Mouse (Mus musculus) cerebellum, adult (tissue): ENCODE measurements around the gene Cmtr1.
"Not testable (repeated sequence)": the region's sequence is repeated elsewhere in the genome, so short reads cannot be mapped to it uniquely, and the experiment has no call there.

Source experiments
- ATAC-seq: cut with Nextera tagmentation; 2 replicates; pipeline ENCODE4 v1.9.2; 2017; ENCODE audit warnings: mild to moderate bottlenecking, moderate library complexity, mixed read lengths; ENCODE audit not compliant: insufficient number of reproducible peaks, low FRiP score, low TSS enrichment

Gene Cmtr1

DNA sequence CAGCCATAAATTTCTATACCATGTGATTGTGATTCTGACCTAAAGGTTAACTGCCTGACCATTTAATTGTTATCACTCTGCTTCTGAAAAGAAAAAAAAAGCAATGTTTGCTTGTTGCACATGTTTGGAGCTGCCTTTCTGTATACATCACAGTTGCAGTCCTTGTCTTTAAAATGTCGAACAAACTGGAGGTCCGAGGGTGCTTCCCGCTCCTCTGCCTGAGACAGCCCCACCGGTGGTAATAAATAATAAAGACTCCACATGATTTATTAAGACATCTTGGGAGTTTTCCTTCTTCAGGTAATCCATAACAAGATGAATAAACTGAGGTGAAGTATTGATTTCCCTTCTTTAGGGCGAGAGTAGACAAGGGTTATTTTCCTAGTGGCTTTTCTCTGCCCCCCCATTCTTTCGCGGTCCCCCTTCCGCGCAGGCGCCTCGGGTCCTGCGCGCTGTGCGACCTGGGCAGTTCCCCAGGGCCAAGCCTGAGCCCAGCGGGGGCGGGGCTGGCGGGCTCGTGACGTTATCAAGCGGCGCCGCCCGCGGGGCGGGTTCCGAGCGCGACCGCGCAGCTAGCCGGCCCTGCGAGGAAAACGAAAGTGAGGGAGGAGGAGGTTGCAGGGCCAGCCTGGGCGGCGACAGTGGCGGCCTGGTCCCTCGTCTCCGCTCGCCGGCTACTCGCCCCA lies at the start of gene Cmtr1:
Gene Cmtr1 (plus strand): TSS at position 520 of the 686 bp plus-strand sequence.
- ATAC-seq = peak; percentile 88

DNA sequence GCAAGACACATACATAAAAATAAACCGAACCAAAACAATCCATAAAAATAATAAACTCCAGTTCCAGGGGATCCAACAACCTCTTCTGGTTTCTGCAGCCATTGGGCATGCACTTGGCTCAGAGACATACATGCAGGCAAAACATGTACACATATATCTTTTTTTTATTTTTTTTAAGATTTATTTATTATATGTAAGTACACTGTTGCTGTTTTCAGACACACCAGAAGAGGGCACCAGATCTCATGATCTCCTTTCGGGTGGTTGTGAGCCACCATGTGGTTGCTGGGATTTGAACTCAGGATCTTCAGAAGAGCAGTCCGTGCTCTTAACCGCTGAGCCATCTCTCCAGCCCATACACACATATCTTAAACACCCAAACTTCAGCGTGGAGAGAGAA lies 46.9 kb upstream of the Cmtr1 start:
- not testable (repeated sequence) for ATAC-seq

DNA sequence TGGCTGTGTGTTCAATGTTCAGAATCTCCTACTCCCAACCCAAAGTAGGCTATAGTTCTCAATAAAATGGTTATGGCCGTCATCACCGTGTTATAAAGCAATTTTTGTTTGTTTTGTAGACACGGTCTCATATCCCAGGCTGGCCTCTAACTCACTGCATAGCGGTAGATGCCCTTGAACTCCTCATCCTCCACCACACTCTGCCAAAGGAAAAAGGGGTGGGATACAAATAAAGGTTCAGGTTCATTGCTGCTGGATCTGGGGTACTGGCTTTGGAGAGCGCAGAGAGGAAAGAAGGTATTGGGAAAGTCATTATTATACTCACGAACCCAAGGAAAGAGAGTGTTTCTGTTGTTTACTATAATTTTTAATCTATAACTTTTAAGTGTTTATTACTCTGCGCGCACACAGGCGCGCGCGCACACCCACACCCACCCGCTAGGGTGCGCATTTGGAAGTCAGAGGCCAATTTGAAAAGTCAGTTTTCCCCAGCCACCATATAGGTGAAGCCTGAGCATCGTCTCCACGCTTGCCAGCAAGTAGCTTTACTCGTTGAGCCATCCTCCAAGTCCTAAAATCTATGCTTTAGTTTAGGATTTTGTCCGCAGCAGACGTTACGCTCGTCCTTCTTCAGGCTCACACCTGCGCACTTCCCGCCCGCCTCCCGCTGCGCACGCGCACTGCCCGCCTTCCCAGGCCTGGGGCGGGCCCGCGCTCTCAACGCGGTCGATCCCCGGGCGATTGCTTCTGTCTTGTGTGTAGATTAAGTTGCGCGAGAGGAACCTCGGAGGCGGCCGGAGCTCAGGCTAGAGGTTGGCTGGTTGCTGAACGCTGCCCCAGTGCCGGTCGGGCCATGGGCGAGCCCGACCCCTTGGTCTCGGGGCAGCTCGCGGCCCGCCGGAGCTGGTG lies 46.0 kb upstream of the Cmtr1 start, which contains the start of the genes Rnf8 and Gm28043:
Gene Rnf8 (plus strand): TSS at position 676 of the 909 bp plus-strand sequence.
Gene Gm28043 (plus strand): TSS at position 762 of the 909 bp plus-strand sequence.
- peak; percentile 93 for ATAC-seq

DNA sequence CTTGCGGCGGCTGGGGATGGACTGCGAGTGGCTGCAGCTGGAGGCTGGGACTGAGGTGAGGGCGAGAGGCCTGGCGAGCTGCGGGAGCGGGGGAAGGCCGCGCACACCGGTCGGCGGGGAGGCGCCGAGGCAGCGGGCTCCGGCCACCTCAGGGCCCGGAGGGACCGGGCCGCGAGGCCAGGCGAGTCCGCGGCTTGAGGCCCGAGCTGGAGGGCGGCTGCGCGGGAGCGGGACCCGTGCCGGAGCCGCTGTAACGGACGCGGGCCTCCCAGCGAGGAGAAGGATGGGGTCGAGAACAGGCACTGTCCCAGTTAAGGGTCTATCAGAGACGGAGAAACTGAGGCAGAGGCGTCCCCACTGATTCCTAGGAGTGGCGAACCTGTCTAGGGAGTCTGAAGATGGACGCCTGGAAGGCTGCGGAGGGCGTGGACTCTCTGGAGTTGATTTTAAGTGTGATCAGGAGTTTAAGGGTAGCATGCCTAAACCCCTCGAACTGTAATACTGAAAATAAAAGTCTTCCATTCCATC lies 45.3 kb upstream of the Cmtr1 start:
- peak; percentile 8; the same call in 1 of the 2 replicates for ATAC-seq

DNA sequence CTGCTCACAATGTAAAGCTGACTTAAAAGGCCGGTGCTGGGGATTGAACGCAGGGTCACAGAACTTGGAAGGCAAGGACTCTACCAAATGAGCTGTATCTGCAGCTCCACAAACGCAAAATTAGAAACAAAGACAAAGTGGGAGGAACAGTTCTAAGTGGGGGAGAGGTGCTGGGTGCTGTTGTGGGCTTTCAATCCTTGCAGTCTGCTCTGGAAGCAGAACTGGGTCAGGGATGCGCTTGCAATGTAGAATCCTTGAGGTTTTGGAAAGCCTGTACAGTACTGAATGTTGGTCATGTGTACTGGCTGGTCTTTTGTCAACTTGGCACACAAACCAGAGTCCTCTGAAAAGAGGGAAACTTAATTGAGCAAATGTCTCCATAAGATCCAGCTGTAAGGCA lies 44.8 kb upstream of the Cmtr1 start:
- ATAC-seq = no peak

DNA sequence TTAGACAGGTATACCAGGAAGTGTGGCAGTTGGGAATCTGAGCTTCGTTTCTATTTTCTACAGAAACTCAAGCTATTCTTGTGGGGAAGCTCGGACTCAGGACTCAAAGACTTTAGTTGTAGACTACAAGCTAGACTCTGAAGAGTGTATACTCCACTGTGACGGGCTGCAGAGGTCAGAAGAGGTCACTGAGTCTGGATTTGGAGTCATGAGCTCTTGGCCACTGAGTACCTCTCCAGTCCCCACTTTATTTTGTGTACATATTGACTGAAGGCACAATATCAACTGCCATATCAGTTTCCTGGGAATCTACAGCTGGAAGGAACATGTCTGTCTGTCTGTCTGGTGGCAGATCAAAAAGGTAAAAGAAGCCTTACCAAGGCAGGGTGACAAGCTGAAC lies 41.2 kb upstream of the Cmtr1 start:
- ATAC-seq = no peak

DNA sequence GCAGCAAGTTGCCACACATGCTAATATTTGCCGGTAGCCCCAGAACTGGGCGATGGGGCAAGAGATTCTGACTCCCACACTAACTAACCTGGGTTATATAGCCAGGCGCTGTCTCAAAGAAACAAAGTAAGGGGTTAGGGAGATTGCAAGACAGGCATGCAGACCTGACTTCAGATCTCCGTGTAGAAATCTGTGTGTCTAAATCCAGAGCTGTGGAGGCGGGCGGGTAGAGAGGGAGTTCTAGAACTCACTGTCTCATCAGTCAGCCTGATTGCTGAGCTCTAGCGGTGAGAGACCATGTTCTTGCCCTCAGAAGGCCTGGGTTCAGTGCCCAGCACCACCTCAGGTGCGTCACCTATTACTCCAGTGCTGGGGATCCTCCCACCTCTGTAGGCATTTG lies 36.9 kb upstream of the Cmtr1 start:
- ATAC-seq = no peak

DNA sequence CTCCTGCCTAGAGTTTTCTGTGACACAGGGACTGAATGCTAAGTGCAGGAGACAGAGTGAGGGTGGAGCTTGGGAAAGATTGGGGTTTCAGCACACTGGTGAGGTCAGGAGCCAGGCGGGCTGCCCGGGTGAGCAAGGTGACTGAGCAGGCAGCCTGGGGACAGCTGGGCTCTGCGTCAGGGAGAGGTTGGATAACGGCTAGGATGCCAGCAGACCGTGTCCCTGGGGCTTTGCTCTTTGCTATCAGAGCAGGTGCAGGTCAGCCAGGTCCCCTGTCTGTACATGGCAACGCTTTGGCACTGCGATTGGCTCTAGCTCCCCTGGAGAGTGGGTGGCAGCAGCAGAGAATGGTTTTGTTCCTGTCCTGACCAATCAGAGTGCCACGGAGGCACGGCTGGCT lies 33.1 kb upstream of the Cmtr1 start:
- no peak for ATAC-seq

DNA sequence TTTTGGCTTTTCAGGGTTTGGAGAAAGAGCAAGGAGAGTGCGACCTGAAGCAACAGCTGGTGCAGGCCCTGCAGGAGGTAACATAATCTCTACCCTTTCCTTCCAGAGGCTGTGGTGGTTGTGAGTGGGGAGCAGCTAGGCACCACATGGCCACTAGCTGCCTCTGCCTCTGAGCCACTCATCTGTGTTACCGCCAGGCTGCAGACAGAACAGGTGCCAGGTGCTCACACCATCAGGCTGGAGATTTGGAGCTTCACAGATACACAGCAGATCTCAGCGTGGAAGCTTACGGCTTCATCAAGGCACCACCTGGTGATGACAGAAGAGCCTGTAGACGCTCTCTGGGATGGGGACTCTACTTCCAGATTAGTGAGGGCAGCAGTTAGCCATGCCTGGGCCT lies 31.4 kb upstream of the Cmtr1 start:
- ATAC-seq = no peak

DNA sequence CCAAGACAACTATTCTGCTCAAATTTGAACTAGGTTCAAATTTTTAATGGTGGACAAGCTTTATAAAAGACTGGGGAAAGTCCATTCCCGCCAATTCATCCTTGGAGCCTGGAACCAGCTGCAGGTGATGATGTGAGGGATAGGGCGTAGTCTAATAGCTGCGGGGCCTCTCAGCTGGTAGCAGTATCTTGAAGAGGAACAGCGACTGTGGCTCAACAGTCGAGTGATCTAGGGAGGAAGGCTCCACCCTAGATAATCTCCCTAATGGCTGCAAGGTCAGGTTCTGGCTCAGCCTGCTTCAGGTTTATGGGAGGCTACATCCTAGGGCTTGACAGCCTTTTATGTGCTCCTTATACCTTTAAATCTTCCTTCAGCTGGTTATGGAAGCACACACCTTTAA lies 30.8 kb upstream of the Cmtr1 start:
- ATAC-seq = no peak

DNA sequence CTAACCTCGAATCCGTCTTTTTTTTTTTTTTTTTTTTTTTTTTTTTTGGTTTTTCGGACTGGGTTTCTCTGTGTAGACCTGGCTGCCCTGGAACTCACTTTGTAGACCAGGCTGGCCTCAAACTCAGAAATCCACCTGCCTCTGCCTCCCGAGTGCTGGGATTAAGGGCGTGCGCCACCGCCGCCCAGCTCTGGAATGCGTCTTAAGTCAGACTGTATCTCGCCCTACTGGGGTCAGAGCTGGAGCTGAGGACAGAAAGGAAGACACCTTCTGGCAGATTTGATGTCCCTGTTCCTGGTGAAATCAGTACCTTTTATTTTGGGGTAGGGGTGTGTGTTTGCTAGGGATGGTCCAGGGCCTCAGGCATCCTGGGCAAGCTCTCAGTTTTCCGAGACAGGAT lies 28.1 kb upstream of the Cmtr1 start:
- ATAC-seq = no peak

DNA sequence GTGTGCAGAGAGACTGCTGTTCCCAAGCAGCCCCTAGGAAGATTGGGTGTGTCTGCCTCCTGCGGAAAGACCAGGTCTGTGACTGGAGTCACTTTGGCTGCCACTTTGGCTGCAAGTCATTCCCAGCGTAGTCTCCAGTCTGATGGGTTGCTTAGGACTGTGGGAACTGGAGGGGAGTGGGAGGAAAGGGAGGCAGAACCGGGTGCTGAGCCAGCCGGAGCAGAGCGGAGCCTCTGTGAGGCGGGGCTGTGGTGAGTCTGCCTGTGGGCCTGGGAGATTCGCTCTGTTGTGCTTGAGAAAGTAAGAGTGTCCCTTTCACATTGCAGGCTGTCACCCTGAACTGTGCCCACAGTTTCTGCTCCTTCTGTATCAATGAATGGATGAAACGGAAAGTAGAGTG lies 24.9 kb upstream of the Cmtr1 start:
- ATAC-seq = no peak

DNA sequence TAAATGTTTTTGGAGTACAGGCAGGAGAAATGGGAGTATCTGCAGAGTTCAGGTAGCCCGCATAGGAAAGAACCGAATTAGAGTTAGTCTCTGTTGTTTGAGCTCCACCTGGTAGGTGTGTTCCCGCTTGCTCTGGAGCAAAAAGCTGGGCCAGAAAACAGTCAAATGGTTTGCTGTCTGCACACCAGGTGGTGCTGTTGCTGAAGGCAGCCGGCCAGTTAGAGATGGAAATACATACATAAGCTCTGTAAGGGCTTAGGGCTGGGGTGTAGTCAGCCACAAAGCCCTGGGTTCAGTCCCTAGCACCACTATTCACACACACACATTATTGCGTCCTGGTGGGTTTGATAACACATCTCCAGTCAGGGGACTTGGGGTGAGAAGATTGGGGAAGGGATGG lies 24.3 kb upstream of the Cmtr1 start:
- 0 out of 2 replicates have a peak, but pooled peaks have one; percentile 45 for ATAC-seq

DNA sequence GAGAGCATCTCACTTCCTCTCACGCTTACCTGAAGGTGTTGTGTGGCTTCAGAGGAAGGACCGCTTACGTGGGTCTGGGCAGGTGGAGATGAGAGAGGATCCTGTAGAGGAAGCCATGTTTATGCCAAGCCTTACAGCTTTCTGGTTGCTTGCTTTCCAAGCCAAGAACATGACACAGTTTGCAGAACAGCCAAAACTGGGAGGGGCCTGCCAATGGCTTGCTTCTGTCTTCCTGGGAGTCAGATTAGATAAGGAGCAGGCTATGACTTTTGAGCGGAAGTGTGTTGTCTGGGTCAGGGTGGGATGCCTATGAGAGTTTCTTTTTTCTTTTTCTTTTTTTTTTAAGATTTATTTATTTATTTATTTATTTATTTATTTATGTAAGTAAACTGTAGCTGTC lies 23.0 kb upstream of the Cmtr1 start:
- no peak for ATAC-seq

DNA sequence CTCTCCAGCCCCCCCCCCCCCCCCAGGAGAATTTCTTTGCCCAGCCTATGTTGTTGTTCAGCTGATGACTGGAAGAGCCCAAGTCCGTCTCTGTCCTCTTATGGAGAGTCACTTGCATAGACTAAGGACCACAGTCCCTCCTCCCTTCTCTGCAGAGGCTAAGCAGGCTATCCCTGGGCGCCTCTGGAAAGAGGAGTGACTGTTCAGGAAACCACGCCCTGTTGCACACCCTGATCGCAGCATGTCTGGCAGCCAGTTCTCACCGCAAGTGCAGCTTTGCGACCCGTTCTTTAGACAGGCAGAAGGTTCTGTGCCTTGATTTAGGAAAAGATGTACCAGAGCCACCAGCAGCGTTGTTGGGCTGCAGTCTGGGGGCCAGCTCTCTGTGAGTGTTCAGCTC lies 22.5 kb upstream of the Cmtr1 start:
- no peak for ATAC-seq

DNA sequence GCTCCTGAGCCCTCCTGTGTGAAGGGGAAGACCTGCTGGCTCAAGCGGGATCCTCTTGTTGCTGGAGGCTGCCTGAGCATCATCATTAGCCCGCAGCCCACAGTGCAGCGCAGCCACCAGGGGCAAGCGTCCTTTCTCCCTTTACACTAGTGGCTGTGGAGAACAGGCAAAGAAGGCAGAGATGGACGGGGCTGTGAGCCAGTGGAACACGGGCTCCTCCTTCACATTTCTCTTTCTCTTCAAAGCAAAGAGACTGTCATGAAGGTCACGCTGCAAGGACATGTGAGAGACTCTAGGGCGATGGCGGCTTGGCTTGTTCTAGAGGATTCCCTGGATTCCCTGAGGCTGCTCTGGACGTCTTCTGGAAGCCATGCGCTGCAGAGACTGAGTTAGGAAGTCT lies 19.4 kb upstream of the Cmtr1 start:
- ATAC-seq = no peak

DNA sequence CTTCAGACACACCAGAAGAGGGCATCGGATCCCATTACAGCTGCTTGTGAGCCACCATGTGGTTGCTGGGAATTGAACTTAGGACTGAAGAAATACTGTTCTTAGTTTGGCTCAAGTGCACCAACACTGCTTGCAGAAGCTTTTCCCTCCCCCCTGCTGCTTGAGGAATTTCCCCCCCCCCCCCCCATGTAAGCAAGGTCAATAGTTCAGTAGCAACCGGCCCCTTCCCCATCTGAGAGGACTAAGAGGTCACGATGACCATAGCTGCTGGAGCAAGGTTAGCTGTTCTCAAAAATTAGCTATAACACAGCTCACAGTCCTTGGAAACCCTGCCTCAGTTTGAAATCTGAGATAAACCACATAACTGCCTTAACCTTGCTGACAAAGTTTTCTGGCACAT lies 18.2 kb upstream of the Cmtr1 start:
- no peak for ATAC-seq

DNA sequence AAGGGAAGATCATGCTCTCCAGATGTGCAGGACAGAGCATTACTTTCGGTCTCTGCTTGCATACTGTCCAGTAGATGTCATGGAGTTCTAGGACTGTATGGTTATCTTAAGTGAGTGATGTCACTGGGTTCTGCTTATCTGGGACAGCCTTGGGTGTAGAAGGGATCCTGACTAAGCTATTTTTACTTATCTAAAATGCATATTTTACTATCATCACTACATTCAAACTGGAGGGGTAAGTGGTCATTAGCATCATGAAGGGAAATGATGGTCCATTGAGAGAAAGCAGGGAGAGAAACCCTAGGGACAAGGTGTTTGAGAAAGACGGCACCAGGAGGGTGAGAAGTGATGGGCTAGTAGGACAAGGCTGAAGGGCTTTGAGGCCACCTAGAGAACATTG lies 2.1 kb upstream of the Cmtr1 start:
- no peak for ATAC-seq

DNA sequence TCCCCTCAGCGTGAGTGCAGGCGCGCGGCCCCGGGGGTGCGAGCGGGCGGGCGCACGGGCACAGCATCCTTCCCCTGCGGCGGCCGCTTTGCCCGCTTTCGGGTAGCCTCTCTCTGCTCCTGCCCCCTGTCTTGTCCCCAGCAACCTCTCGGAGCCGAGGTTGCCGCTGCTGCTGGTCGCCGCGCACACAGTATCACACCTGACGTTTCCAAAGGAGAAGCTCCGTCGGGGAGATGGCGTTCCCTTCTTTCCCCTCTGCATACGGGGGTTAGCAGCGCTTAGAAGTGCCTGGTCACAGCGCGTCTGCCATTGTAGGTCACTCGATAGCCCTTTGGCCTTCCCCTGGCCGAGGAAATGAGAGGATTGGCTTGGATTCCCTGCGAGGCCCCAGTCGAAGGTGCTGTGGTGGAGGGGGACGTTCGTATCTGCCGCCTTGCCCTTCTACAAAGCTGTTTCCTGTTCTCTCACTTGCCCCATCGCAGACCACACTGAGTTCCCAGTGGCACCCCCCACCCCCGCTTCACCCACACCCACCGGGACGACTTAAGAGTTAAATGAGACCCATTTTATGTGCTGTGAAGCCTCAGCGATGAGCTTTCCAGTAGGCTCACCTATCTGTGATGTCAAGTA lies 482 bp downstream of the Cmtr1 start:
- ATAC-seq = peak; percentile 67; the same call in 1 of the 2 replicates

DNA sequence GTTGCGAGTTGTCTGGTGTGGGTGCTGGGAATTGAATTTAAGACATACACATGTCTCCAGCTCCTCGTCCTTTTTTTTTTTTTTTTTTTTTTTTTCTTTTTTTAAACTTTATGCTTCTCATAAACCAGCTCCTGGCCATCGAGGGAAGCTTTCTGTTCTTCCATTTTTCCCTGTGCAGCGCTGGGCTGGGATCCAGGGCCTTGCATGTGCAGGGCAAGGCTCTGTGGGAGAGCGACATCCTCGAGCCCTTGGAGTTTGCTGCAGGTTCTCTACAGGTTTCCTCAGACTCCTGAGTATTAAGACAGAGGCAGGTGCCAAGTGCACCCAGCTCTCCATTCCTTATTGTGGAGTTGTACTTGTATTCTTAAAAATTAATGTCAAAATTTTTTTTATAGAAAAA lies 1.8 kb downstream of the Cmtr1 start:
- no peak for ATAC-seq
